Mouse (Mus musculus) midbrain, embryonic 14.5 days (tissue): ENCODE data around the gene Trmt10b. TPM values are rescaled to one million over a fixed set of nuclear protein-coding genes. Genes with fewer than 3 reads are reported as not detected.

Source experiments
- polyA plus RNA-seq: library from polyadenylated mRNA; unstranded; fragments of >200 nt; fragmentation: Nextera tagmentation; extraction: Ambion mirVana; gene quantifications from 2 replicates; pipeline ENCODE4 v1.2.1, GENCODE M21; 2014

The Trmt10b gene
- polyA plus RNA-seq, 1 experiment from 2014 or later = 25.5 TPM

Other genes starting within 250 kb of the Trmt10b start
- gene Fbxo10, start 212.5 kb upstream of the Trmt10b start, polyA plus RNA-seq = 10.5 and 11.2 TPM in 2 replicates
- gene Tomm5, start 189.0 kb upstream of the Trmt10b start, polyA plus RNA-seq = 157 and 179 TPM in 2 replicates
- gene Frmpd1, start 112.3 kb upstream of the Trmt10b start, polyA plus RNA-seq = 0.80 and 1.5 TPM in 2 replicates
- 10.9 and 14.6 TPM in 2 replicates for gene Dcaf10, start 45.0 kb downstream of the Trmt10b start, polyA plus RNA-seq
- 38.6 and 42.0 TPM in 2 replicates for gene Exosc3, start 45.6 kb downstream of the Trmt10b start, polyA plus RNA-seq
- 79.5 and 83.4 TPM in 2 replicates for gene Slc25a51, start 111.6 kb downstream of the Trmt10b start, polyA plus RNA-seq
- gene Shb, start 235.3 kb downstream of the Trmt10b start, polyA plus RNA-seq = 10.2 and 10.4 TPM in 2 replicates